Comparison of ENCODE assay signal across 27 mouse cellular contexts in genomic region chr12:65673193-65673592, GRCm38 (mm10).
DNase-seq lines count a peak whose midpoint lies in the region; ATAC-seq and TF ChIP-seq lines count a peak whose summit lies in the region.
"Had no signal": no experiment of that assay in that cellular context is flagged by ENCODE, and none has a peak within 500 bp of the region (broad histone marks: within the 10 kb centered on the region; RNA-seq: fewer than 3 reads in every experiment).

No protein-coding gene starts in this region.

- no peak overlapping the region for H3K4me2 ChIP-seq in embryonic facial prominence, embryonic 14.5 days (ENCODE audit: low read depth, low read length)
- H3K4me2 ChIP-seq in neural tube, embryonic 14.5 days (ENCODE audit: low read depth, low read length): no peak overlapping the region
- no peak overlapping the region for H3K4me2 ChIP-seq in neural tube, embryonic 15.5 days
- H3K4me2 ChIP-seq in forebrain, postnatal 0 days (ENCODE audit: low read depth): no peak overlapping the region
- H3K4me2 ChIP-seq in intestine, postnatal 0 days (replicated peaks; ENCODE audit: low read depth): no peak overlapping the region
- H3K4me2 ChIP-seq: embryonic facial prominence, embryonic 15.5 days; hindbrain, embryonic 12.5 days; kidney, embryonic 15.5 days; limb, embryonic 12.5 days; liver, embryonic 15.5 days; lung, embryonic 15.5 days; midbrain, embryonic 11.5 days; neural tube, embryonic 13.5 days had no signal

- ATAC-seq in embryonic facial prominence, embryonic 14.5 days (ENCODE audit: low read depth): no peak
- peak; percentile 56; the same call in 1 of the 2 replicates for ATAC-seq in neural tube, embryonic 14.5 days (ENCODE audit: low read depth)
- no peak for ATAC-seq in neural tube, embryonic 15.5 days (ENCODE audit: low FRiP score)
- peak; percentile 77 for ATAC-seq in forebrain, postnatal 0 days
- ATAC-seq in intestine, postnatal 0 days: no peak
- ATAC-seq: inflammation-experienced regulatory T-cells, adult 6 months had no signal

- 85% methylated on average over 2 of the region's 2 CpGs for WGBS in embryonic facial prominence, embryonic 14.5 days
- WGBS in embryonic facial prominence, embryonic 10.5 days: 91% methylated on average over 2 of the region's 2 CpGs
- WGBS in neural tube, embryonic 14.5 days: 81% methylated on average over 2 of the region's 2 CpGs
- WGBS in neural tube, embryonic 15.5 days: 71% methylated on average over 2 of the region's 2 CpGs
- 75% methylated on average over 2 of the region's 2 CpGs for WGBS in forebrain, postnatal 0 days
- 75% methylated on average over 2 of the region's 2 CpGs for WGBS in intestine, postnatal 0 days

- H3K27me3 ChIP-seq in embryonic facial prominence, embryonic 14.5 days (replicated peaks; ENCODE audit: control insufficient read depth, insufficient read depth, low read length): no peaks in the 10 kb centered on the region
- H3K27me3 ChIP-seq in embryonic facial prominence, embryonic 10.5 days (replicated peaks; ENCODE audit: low read depth, poor library complexity, severe bottlenecking): no peaks in the 10 kb centered on the region
- H3K27me3 ChIP-seq in neural tube, embryonic 14.5 days (ENCODE audit: control insufficient read depth, insufficient read depth, low read length): no peaks in the 10 kb centered on the region
- no peaks in the 10 kb centered on the region for H3K27me3 ChIP-seq in neural tube, embryonic 15.5 days (replicated peaks)
- no peaks in the 10 kb centered on the region for H3K27me3 ChIP-seq in forebrain, postnatal 0 days (ENCODE audit: insufficient read depth, low read length)
- H3K27me3 ChIP-seq in intestine, postnatal 0 days (replicated peaks; ENCODE audit: control insufficient read depth, insufficient read depth, low read length): no peaks in the 10 kb centered on the region
- H3K27me3 ChIP-seq: embryonic facial prominence, embryonic 15.5 days; hindbrain, embryonic 12.5 days; kidney, embryonic 15.5 days; limb, embryonic 12.5 days; liver, embryonic 15.5 days; lung, embryonic 15.5 days; neural tube, embryonic 13.5 days had no signal

- no peaks in the 10 kb centered on the region for H3K4me1 ChIP-seq in embryonic facial prominence, embryonic 14.5 days (ENCODE audit: control insufficient read depth, insufficient read depth, low read length)
- H3K4me1 ChIP-seq in embryonic facial prominence, embryonic 10.5 days: no peaks in the 10 kb centered on the region
- no peaks in the 10 kb centered on the region for H3K4me1 ChIP-seq in neural tube, embryonic 14.5 days (ENCODE audit: control insufficient read depth, insufficient read depth, low read length)
- no peaks in the 10 kb centered on the region for H3K4me1 ChIP-seq in neural tube, embryonic 15.5 days
- H3K4me1 ChIP-seq in forebrain, postnatal 0 days (ENCODE audit: insufficient read depth): no peaks in the 10 kb centered on the region
- no peaks in the 10 kb centered on the region for H3K4me1 ChIP-seq in intestine, postnatal 0 days (replicated peaks; ENCODE audit: control insufficient read depth, insufficient read depth, low read length)
- H3K4me1 ChIP-seq: embryonic facial prominence, embryonic 15.5 days; hindbrain, embryonic 12.5 days; kidney, embryonic 15.5 days; limb, embryonic 12.5 days; liver, embryonic 15.5 days; lung, embryonic 15.5 days; neural tube, embryonic 13.5 days had no signal

- TF ChIP-seq CTCF in forebrain, postnatal 0 days (IDR thresholded peaks at IDR 0.05; ENCODE audit: low read depth): no peak
- TF ChIP-seq CTCF in intestine, postnatal 0 days (IDR thresholded peaks at IDR 0.05; ENCODE audit: low read depth): no peak

- H3K9me3 ChIP-seq in embryonic facial prominence, embryonic 14.5 days (ENCODE audit: control insufficient read depth, low read length): no peaks in the 10 kb centered on the region
- no peaks in the 10 kb centered on the region for H3K9me3 ChIP-seq in embryonic facial prominence, embryonic 10.5 days
- no peaks in the 10 kb centered on the region for H3K9me3 ChIP-seq in neural tube, embryonic 14.5 days (ENCODE audit: control insufficient read depth, low read length)
- no peaks in the 10 kb centered on the region for H3K9me3 ChIP-seq in neural tube, embryonic 15.5 days (replicated peaks)
- H3K9me3 ChIP-seq in forebrain, postnatal 0 days (ENCODE audit: low read length): no peaks in the 10 kb centered on the region
- H3K9me3 ChIP-seq in intestine, postnatal 0 days (ENCODE audit: control insufficient read depth): no peaks in the 10 kb centered on the region
- H3K9me3 ChIP-seq: embryonic facial prominence, embryonic 15.5 days; hindbrain, embryonic 12.5 days; kidney, embryonic 15.5 days; limb, embryonic 12.5 days; liver, embryonic 15.5 days; lung, embryonic 15.5 days; neural tube, embryonic 13.5 days had no signal

- no peaks in the 10 kb centered on the region for H3K36me3 ChIP-seq in embryonic facial prominence, embryonic 14.5 days (ENCODE audit: control insufficient read depth, insufficient read depth, low read length)
- H3K36me3 ChIP-seq in embryonic facial prominence, embryonic 10.5 days (replicated peaks): no peaks in the 10 kb centered on the region
- H3K36me3 ChIP-seq in neural tube, embryonic 14.5 days (ENCODE audit: control insufficient read depth, insufficient read depth, low read length): no peaks in the 10 kb centered on the region
- H3K36me3 ChIP-seq in neural tube, embryonic 15.5 days: no peaks in the 10 kb centered on the region
- no peaks in the 10 kb centered on the region for H3K36me3 ChIP-seq in forebrain, postnatal 0 days (ENCODE audit: insufficient read depth)
- H3K36me3 ChIP-seq in intestine, postnatal 0 days (ENCODE audit: control insufficient read depth, insufficient read depth): no peaks in the 10 kb centered on the region
- H3K36me3 ChIP-seq: embryonic facial prominence, embryonic 15.5 days; G1E; hindbrain, embryonic 12.5 days; kidney, embryonic 15.5 days; limb, embryonic 12.5 days; liver, embryonic 15.5 days; lung, embryonic 15.5 days; neural tube, embryonic 13.5 days had no signal

- H3K9ac ChIP-seq in embryonic facial prominence, embryonic 14.5 days (ENCODE audit: low read depth, low read length): no peak overlapping the region
- H3K9ac ChIP-seq in neural tube, embryonic 14.5 days (replicated peaks; ENCODE audit: low read depth, low read length): no peak overlapping the region
- H3K9ac ChIP-seq in neural tube, embryonic 15.5 days (replicated peaks): no peak overlapping the region
- no peak overlapping the region for H3K9ac ChIP-seq in forebrain, postnatal 0 days
- no peak overlapping the region for H3K9ac ChIP-seq in intestine, postnatal 0 days (ENCODE audit: low read depth, low read length)
- H3K9ac ChIP-seq: embryonic facial prominence, embryonic 15.5 days; hindbrain, embryonic 12.5 days; kidney, embryonic 15.5 days; limb, embryonic 12.5 days; liver, embryonic 15.5 days; lung, embryonic 15.5 days; neural tube, embryonic 13.5 days had no signal

- DNase-seq in embryonic facial prominence, embryonic 14.5 days (ENCODE audit: low spot score): peak; percentile 1
- no peak for DNase-seq in embryonic facial prominence, embryonic 10.5 days (ENCODE audit: low spot score)
- peak; percentile 3 to 28 for DNase-seq in frontal cortex, adult 2 months (ENCODE audit: extremely low spot score in 1 of 2, low spot score in 1 of 2)
- DNase-seq in frontal cortex, postnatal 36 days (ENCODE audit: low spot score in 2 of 2): no peak
- peak; percentile 42 for DNase-seq in forebrain, postnatal 0 days
- DNase-seq: adrenal gland, adult 8-10 months; cerebellum, adult 18-20 months; cerebellum, postnatal 10 days; gastrocnemius, postnatal 14 days; heart, postnatal 14 days; kidney, adult 18-20 months; kidney, postnatal 25 days; retina, postnatal 1 day had no signal

- H3K27ac ChIP-seq in embryonic facial prominence, embryonic 14.5 days (replicated peaks; ENCODE audit: low read depth, low read length): no peak overlapping the region
- H3K27ac ChIP-seq in embryonic facial prominence, embryonic 10.5 days (replicated peaks): no peak overlapping the region
- no peak overlapping the region for H3K27ac ChIP-seq in neural tube, embryonic 14.5 days (ENCODE audit: low read depth, low read length)
- H3K27ac ChIP-seq in neural tube, embryonic 15.5 days (replicated peaks): no peak overlapping the region
- H3K27ac ChIP-seq in forebrain, postnatal 0 days (ENCODE audit: low read depth, low read length): no peak overlapping the region
- no peak overlapping the region for H3K27ac ChIP-seq in intestine, postnatal 0 days (ENCODE audit: low read depth, low read length)
- H3K27ac ChIP-seq: embryonic facial prominence, embryonic 15.5 days; hindbrain, embryonic 12.5 days; kidney, embryonic 15.5 days; left cerebral cortex, adult 2 months; limb, embryonic 12.5 days; liver, embryonic 15.5 days; lung, embryonic 15.5 days; neural tube, embryonic 13.5 days had no signal

- H3K4me3 ChIP-seq in embryonic facial prominence, embryonic 14.5 days (ENCODE audit: low read depth, low read length): no peak overlapping the region
- no peak overlapping the region for H3K4me3 ChIP-seq in embryonic facial prominence, embryonic 10.5 days
- no peak overlapping the region for H3K4me3 ChIP-seq in neural tube, embryonic 14.5 days (ENCODE audit: low read depth, low read length)
- no peak overlapping the region for H3K4me3 ChIP-seq in neural tube, embryonic 15.5 days (replicated peaks)
- H3K4me3 ChIP-seq in forebrain, postnatal 0 days (ENCODE audit: low read depth, low read length): no peak overlapping the region
- no peak overlapping the region for H3K4me3 ChIP-seq in intestine, postnatal 0 days (ENCODE audit: low read depth, low read length)
- H3K4me3 ChIP-seq: embryonic facial prominence, embryonic 15.5 days; hindbrain, embryonic 12.5 days; kidney, embryonic 15.5 days; left cerebral cortex, adult 2 months; limb, embryonic 12.5 days; liver, embryonic 15.5 days; lung, embryonic 15.5 days; neural tube, embryonic 13.5 days had no signal

Comparison
In these comparisons a context has a peak if more than half of its experiments do, and no peak if none do; other contexts are left out.
1. ATAC-seq: peak in neural tube, embryonic 14.5 days (single experiment) and forebrain, postnatal 0 days (single experiment); none in embryonic facial prominence, embryonic 14.5 days (single experiment), neural tube, embryonic 15.5 days (single experiment) and intestine, postnatal 0 days (single experiment).
2. DNase-seq: peak in embryonic facial prominence, embryonic 14.5 days (single experiment), frontal cortex, adult 2 months (2 of 2) and forebrain, postnatal 0 days (single experiment); none in embryonic facial prominence, embryonic 10.5 days (single experiment) and frontal cortex, postnatal 36 days (0 of 2).